Mouse (Mus musculus): ENCODE data around the gene Gm20662. TPM values are rescaled to one million over a fixed set of nuclear protein-coding genes. Genes with fewer than 3 reads are reported as not detected.
A peak's percentile ranks its signal among the peaks of the same experiment; 100 is the strongest.

Gene Gm20662
- polyA plus RNA-seq, 1 experiment from 2014 or later = 0.18 TPM

GRCm38 (mm10) chr9:108071801-108072200 is 75.7 kb downstream of the Gm20662 start:
- Histone ChIP-seq H3K4me1 (replicated peaks; ENCODE audit: control insufficient read depth, insufficient read depth) (no peaks in the 10 kb centered on the region), H3K27ac (replicated peaks) (no peak overlapping the region), H3K27me3 (ENCODE audit: control insufficient read depth, insufficient read depth, low read length) (no peaks in the 10 kb centered on the region), H3K4me3 (ENCODE audit: low read depth, low read length) (no peak overlapping the region), H3K9me3 (ENCODE audit: control insufficient read depth, low read length) (no peaks in the 10 kb centered on the region), H3K9ac (ENCODE audit: low read length) (no peak overlapping the region), H3K4me2 (replicated peaks; ENCODE audit: low read depth) (no peak overlapping the region), H3K36me3 (ENCODE audit: control insufficient read depth, insufficient read depth, low read length) (no peaks in the 10 kb centered on the region; the same call in 1 of the 2 replicates)
- ATAC-seq (ENCODE audit: low FRiP score, low TSS enrichment) (no peak), DNase-seq (ENCODE audit: low spot score) (peak; percentile 32)
- no peak for TF ChIP-seq CTCF (IDR thresholded peaks at IDR 0.05; ENCODE audit: low read depth)
- no peak for TF ChIP-seq EP300 (optimal IDR thresholded peaks at IDR 0.05)
- WGBS = 58% methylated on average over 4 of the region's 4 CpGs

- no peak overlapping the region for H3K9ac ChIP-seq (ENCODE audit: low read length)
- H3K4me2 ChIP-seq (replicated peaks; ENCODE audit: low read depth) = no peak overlapping the region
- H3K27ac ChIP-seq (replicated peaks) = no peak overlapping the region
- no peak overlapping the region for H3K4me3 ChIP-seq (ENCODE audit: low read depth, low read length)
- no peaks in the 10 kb centered on the region for H3K27me3 ChIP-seq (ENCODE audit: control insufficient read depth, insufficient read depth, low read length)
- TF ChIP-seq EP300 (optimal IDR thresholded peaks at IDR 0.05) (no peak), CTCF (IDR thresholded peaks at IDR 0.05; ENCODE audit: low read depth) (no peak)
- no peaks in the 10 kb centered on the region; the same call in 1 of the 2 replicates for H3K36me3 ChIP-seq (ENCODE audit: control insufficient read depth, insufficient read depth, low read length)
- H3K4me1 ChIP-seq (replicated peaks; ENCODE audit: control insufficient read depth, insufficient read depth) = no peaks in the 10 kb centered on the region
- no peaks in the 10 kb centered on the region for H3K9me3 ChIP-seq (ENCODE audit: control insufficient read depth, low read length)
- ATAC-seq (ENCODE audit: low FRiP score, low TSS enrichment) = no peak
- peak; percentile 23 for DNase-seq (ENCODE audit: low spot score)
- WGBS = 51% methylated on average over 9 of the region's 9 CpGs
Observed at GRCm38 (mm10) chr9:108072481-108072924, 76.4 kb downstream of the Gm20662 start.

- TF ChIP-seq EP300 (optimal IDR thresholded peaks at IDR 0.05) = no peak
- TF ChIP-seq CTCF (IDR thresholded peaks at IDR 0.05; ENCODE audit: low read depth) = no peak
- Histone ChIP-seq H3K27me3 (ENCODE audit: control insufficient read depth, insufficient read depth, low read length) (no peaks in the 10 kb centered on the region), H3K4me2 (replicated peaks; ENCODE audit: low read depth) (no peak overlapping the region), H3K9ac (ENCODE audit: low read length) (0 out of 2 replicates have a peak overlapping the region, but pooled peaks have one; percentile 23), H3K4me1 (replicated peaks; ENCODE audit: control insufficient read depth, insufficient read depth) (no peaks in the 10 kb centered on the region), H3K36me3 (ENCODE audit: control insufficient read depth, insufficient read depth, low read length) (no peaks in the 10 kb centered on the region; the same call in 1 of the 2 replicates), H3K27ac (replicated peaks) (0 out of 2 replicates have a peak overlapping the region, but pooled peaks have one; percentile 18), H3K9me3 (ENCODE audit: control insufficient read depth, low read length) (no peaks in the 10 kb centered on the region), H3K4me3 (ENCODE audit: low read depth, low read length) (no peak overlapping the region)
- DNase-seq (ENCODE audit: low spot score) (no peak), ATAC-seq (ENCODE audit: low FRiP score, low TSS enrichment) (no peak)
- WGBS = 62% methylated on average over 7 of the region's 7 CpGs
Observed at GRCm38 (mm10) chr9:108073141-108073930, 77.2 kb downstream of the Gm20662 start.

- ATAC-seq (ENCODE audit: low FRiP score, low TSS enrichment) (peak; percentile 19), DNase-seq (ENCODE audit: low spot score) (no peak)
- Histone ChIP-seq H3K4me1 (replicated peaks; ENCODE audit: control insufficient read depth, insufficient read depth) (no peaks in the 10 kb centered on the region; the same call in 1 of the 2 replicates), H3K9ac (ENCODE audit: low read length) (peak within 1 kb of the TSS; percentile 93), H3K4me3 (ENCODE audit: low read depth, low read length) (peak within 1 kb of the TSS; percentile 66), H3K36me3 (ENCODE audit: control insufficient read depth, insufficient read depth, low read length) (peaks cover 3% of the 10 kb centered on the region; the same call in 1 of the 2 replicates), H3K27me3 (ENCODE audit: control insufficient read depth, insufficient read depth, low read length) (no peaks in the 10 kb centered on the region), H3K27ac (replicated peaks) (peak within 1 kb of the TSS; percentile 85), H3K9me3 (ENCODE audit: control insufficient read depth, low read length) (no peaks in the 10 kb centered on the region), H3K4me2 (replicated peaks; ENCODE audit: low read depth) (peak within 1 kb of the TSS; percentile 82)
- TF ChIP-seq CTCF (IDR thresholded peaks at IDR 0.05; ENCODE audit: low read depth) = no peak
- TF ChIP-seq EP300 (optimal IDR thresholded peaks at IDR 0.05) = no peak
- WGBS = 58% methylated on average over 5 of the region's 5 CpGs
Observed at GRCm38 (mm10) chr9:108080168-108080567, 84.0 kb downstream of the Gm20662 start, which contains the start of gene Mst1. Gene Mst1 (plus strand): TSS chr9:108080436.

GRCm38 (mm10) chr9:108082549-108082948 is 86.4 kb downstream of the Gm20662 start:
- no peaks in the 10 kb centered on the region for H3K9me3 ChIP-seq (ENCODE audit: control insufficient read depth, low read length)
- no peaks in the 10 kb centered on the region for H3K27me3 ChIP-seq (ENCODE audit: control insufficient read depth, insufficient read depth, low read length)
- peak overlapping the region; percentile 13; the same call in 1 of the 2 replicates for H3K9ac ChIP-seq (ENCODE audit: low read length)
- peak overlapping the region; percentile 8; the same call in 1 of the 2 replicates for H3K4me2 ChIP-seq (replicated peaks; ENCODE audit: low read depth)
- 9% methylated on average over 19 of the region's 19 CpGs for WGBS
- TF ChIP-seq EP300 (optimal IDR thresholded peaks at IDR 0.05) (no peak), CTCF (IDR thresholded peaks at IDR 0.05; ENCODE audit: low read depth) (no peak)
- peak; percentile 48 for DNase-seq (ENCODE audit: low spot score)
- no peak overlapping the region for H3K4me3 ChIP-seq (ENCODE audit: low read depth, low read length)
- H3K27ac ChIP-seq (replicated peaks) = no peak overlapping the region
- peaks cover 16% of the 10 kb centered on the region for H3K36me3 ChIP-seq (ENCODE audit: control insufficient read depth, insufficient read depth, low read length)
- H3K4me1 ChIP-seq (replicated peaks; ENCODE audit: control insufficient read depth, insufficient read depth) = no peaks in the 10 kb centered on the region; the same call in 1 of the 2 replicates
- no peak for ATAC-seq (ENCODE audit: low FRiP score, low TSS enrichment)

Measured in stomach, postnatal 0 days (tissue).